Mouse (Mus musculus): ENCODE data around the gene Hnrnpa2b1.

The Hnrnpa2b1 gene

DNA sequence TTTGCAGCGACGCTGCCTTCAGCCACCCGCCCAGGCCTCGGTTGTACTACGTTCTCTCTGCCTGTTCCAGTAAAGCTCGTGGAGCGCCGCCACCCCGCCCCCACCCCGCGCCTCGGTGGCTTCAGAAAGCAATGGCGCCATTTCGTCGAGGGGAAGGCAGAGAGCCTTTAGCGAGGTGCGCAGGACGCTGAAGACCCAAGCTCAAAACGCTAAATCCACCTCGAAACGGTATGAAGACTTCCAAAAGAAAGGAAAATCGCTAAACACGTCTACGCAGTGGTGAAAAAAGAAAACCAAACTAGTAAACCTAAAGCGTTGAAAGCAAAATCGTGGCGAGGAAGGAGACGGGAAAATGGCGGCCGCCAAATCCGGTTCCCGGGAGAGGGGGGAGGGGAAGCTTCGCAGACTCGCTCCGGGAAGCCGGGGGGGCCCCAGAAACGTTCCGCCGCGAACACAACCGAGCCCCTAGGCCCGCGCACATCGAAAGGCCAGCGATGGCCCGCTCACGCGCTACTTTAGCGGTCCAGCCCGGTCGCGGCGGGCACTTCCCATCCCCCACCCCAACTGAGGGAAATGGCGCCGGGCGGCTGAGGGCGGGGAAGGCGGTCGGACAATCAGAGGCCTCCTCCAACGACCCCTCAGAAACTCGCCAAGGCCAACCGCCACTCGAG, 668 bp downstream of the Hnrnpa2b1 start:
- DNase-seq = peak; percentile 87

- no peak for DNase-seq
Observed at GRCm38 (mm10) chr6:51467649-51468048, 2.0 kb downstream of the Hnrnpa2b1 start.

GRCm38 (mm10) chr6:51460363-51460762, 9.3 kb downstream of the Hnrnpa2b1 start:
- DNase-seq = no peak

DNA sequence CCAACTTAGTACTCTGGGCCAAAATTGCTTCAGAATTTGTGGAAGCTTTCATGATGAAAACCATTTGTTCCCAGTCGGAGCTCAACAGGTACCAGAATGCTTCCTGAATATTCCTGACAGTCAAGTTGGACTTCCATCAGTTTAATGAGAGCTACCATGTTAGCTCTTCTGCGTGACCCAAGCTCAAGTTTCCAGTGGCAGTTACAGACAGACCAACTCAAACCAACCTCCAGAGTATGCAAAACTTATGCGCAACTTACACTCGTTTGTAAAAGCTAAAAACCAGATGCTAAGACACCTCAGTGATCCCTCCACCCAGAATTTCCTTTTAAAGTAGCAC, 9.7 kb downstream of the Hnrnpa2b1 start:
- DNase-seq = no peak

DNA sequence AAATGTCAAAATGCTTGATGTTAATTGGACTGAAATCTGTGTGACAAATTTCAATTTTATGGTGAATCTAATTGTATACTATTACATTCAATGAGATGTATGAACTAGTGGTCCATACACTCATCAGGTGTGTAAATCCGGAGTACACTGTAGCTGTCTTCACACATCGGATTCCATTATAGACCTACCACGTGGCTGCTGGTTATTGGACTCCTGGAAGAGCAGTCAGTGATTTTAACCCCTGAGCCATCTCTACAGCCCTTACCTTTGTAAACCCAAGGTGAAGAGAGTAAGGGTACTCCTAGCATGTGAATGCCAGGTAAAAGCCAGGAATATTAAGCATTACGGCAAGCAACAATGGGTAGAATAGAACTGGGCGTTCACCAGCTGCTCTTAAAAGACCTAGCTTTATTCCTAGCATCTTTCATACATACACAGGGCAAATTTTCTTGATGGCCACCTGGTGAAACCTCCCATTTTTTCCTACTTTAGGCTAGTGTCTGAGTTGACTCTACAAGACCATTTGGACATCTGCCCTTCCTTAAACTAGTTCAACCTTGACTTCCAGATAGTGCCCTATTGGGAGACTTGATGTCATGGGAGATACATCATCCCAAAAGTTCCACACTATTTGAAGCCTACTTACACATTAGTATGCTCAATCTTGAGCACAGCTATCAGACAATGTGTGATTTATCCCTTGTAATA, 10.2 kb downstream of the Hnrnpa2b1 start:
- no peak for DNase-seq

- no peak for DNase-seq
Observed at GRCm38 (mm10) chr6:51458925-51459312, 10.8 kb downstream of the Hnrnpa2b1 start.

DNA sequence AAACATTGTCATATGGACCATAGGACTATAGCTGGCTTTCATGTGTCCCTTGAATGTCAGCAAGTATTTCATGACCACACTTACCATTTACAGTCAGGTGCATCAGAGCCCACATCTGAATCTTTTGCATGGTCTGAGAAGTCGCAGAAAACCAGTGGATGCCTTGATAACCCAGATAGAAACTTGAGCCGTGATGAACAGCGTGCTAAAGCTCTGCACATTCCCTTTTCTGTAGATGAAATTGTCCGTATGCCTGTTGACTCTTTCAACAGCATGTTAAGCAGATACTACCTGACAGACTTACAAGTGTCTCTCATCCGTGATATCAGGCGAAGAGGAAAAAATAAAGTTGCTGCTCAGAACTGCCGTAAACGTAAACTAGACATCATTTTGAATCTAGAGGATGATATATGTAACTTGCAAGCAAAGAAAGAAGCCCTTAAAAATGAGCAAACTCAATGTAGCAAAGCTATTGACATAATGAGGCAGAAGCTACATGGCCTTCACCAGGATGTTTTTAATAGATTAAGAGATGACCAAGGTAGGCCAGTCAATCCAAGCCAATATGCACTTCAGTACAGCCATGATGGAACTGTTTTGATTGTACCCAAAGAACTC, 11.8 kb downstream of the Hnrnpa2b1 start:
- DNase-seq = no peak

GRCm38 (mm10) chr6:51457283-51457682, 12.4 kb downstream of the Hnrnpa2b1 start:
- DNase-seq = no peak

DNA sequence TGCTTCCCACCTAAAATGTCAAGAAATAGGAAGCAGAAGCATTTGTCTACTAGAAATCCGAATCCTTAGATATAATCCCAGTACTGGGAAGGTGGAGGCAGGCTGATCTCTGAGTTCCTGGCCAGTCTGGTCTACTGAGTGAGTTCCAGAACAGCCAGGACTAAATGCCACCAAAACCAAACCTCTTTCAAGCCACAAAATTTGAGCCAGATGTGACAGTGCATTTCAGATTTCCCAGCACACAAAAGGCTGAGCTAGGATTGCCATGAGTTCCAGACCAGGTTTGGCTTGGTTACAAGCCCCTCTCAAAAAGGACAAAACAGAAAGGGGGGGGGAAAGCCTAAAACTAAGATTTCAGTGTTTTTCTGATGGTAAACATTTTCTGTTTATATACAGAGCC, 13.5 kb downstream of the Hnrnpa2b1 start:
- DNase-seq = no peak

DNA sequence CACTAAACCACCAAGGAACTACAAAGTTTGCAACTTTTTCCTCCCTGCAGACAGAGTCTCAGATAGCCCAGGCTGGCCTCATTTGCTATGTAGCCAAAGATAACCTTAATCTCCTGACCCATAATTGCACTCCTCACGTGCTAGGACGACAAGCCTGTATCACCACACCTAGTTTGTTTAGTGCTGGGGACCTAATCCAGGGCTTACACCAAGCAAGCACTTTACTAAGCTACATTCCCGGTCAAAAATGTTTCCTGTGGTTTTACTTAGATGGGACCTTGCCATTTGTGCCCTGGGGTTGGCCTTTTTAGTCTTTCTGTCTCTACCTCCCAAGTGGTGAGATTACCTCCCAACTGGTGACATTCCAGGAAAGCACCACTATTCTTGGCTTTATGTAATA, 14.7 kb downstream of the Hnrnpa2b1 start:
- DNase-seq = no peak

- DNase-seq = no peak
Observed at GRCm38 (mm10) chr6:51452927-51453503, 16.7 kb downstream of the Hnrnpa2b1 start.

- DNase-seq = no peak
Observed at GRCm38 (mm10) chr6:51442191-51442835, 27.4 kb downstream of the Hnrnpa2b1 start.

DNA sequence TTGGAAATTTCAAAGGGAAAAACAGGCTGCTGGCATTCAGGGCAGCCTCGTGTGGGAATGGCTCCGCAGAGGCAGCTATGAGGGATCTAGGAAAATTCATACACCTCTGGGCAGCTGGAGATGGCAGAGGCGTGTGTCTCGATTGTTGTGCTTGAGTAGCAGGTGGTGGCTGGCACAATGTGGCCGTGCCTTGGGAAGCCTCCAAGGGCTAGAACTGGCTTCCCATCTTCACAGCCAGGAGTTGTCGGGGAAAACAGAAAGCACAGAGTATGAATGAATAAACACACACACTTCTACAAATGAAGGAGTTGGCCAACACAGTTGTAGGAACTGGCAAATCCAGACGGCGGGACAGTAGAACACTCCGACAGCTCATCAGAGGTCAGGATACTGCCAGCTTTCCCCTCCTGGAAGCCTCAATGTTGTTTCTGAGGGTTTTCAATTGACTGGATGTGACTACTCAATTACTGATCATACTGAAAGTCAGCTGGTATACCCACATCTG, 30.8 kb downstream of the Hnrnpa2b1 start:
- DNase-seq = no peak

GRCm38 (mm10) chr6:51437665-51438064, 32.0 kb downstream of the Hnrnpa2b1 start:
- peak; percentile 54 for DNase-seq

DNA sequence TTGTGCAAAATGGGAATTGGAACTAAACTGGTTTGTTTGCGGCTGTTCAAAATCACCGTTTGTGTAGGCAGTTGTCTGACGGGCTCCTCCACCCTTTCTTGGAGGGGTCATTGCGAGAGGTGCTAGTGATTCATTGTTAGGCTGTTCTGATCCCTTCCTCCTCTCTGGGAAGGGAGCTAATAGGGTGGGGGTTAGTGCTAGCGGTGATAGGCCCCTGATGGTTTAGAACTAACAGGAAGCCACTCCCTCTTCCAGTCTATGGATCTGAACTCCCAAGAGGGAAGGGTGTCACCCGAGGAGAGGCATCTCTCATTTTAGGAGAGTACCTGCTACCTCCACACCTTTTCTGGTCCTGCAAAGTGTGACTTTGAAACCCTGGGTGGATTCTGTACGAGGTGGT, 35.4 kb downstream of the Hnrnpa2b1 start:
- DNase-seq = no peak

DNA sequence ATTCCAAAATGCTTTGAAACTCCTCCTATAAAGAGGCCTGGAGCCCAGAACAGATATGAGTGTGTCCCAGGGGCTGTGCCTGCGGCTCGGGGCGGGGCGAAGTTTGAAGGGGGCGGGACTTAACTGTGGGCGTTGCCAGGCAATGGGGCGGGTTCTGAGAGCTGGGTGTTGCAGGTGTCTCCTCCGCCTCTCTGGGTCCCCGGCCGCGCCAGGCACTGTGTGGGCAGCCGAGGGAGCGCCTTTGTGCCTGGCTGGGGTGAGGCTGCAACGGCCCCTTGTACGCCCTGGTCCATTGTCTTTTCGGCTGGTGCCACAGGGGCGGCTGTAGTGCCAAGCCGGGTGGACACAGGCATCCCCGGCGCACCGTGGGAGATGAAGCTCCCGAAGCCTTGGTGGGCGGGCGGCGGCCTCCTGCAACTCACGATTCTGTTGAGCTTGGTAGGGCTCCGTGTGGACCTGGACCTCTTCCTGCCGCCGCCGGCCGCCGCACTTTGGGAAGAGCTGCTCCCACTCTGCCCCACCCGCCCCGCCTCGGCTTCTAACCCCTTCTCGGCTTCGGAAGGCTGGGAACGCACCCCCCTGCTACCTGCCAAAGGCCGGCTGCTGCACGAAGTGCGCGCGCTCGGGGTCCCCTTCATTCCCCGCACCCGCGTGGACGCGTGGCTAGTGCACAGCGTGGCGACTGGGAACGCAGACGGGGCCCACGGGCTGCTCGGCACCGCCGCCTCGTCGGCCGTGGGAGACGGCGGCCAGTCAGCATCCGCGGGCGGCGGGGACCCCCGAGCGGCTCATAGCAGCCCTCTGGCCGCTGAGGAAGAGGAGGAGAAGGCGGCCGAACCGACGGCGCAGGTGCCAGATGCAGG, 36.9 kb downstream of the Hnrnpa2b1 start, which contains the start of gene Nfe2l3:
Gene Nfe2l3 (plus strand): TSS at position 136 of the 863 bp plus-strand sequence.
- peak; percentile 64 for DNase-seq

GRCm38 (mm10) chr6:51424537-51424936, 45.2 kb downstream of the Hnrnpa2b1 start:
- DNase-seq = no peak

- DNase-seq = no peak
Observed at GRCm38 (mm10) chr6:51423466-51424122, 46.1 kb downstream of the Hnrnpa2b1 start.

- no peak for DNase-seq
Observed at GRCm38 (mm10) chr6:51417306-51417936, 52.3 kb downstream of the Hnrnpa2b1 start.

DNA sequence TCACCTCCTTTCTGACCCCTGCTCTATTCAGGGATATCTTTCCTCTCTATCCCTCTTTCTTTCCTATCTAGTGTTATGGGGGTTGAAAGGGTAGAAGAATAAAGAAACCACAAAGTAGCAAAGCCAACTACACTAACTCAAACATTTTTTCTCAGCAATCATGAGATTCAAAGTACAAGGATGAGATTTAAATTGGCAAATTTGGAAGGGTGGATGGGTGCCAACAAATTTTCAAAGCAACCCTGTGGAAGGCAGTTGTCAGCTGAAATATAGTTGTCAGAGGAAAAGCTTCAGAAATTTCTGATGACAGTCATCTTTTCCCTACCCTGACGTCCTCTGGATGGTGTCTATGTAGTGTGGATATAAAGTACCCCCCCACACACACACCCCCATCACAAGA, 53.3 kb downstream of the Hnrnpa2b1 start:
- DNase-seq = no peak
